Mouse (Mus musculus) limb, embryonic 13.5 days (tissue): ENCODE results near the gene Ints11. TPM values are rescaled to one million over a fixed set of nuclear protein-coding genes. Genes with fewer than 3 reads are reported as not detected.

ENCODE experiments used
- ATAC-seq: fragments of 200-750 bp; cut with Nextera tagmentation; 2 replicates; pipeline ENCODE4 v1.8.0; 2017; ENCODE audit warnings: low read depth, moderate number of reproducible peaks, moderate TSS enrichment; ENCODE audit not compliant: low FRiP score
- H3K27ac ChIP-seq: fragments of 300-500 bp; sonication (generic); 2 replicates; pipeline ENCODE4 v1.5.1; 2015; ENCODE audit warnings: inconsistent platforms, mild to moderate bottlenecking, moderate library complexity
- H3K27me3 ChIP-seq: fragments of 300-500 bp; sonication (generic); 2 replicates; pipeline ENCODE4 v1.6.1; 2015; ENCODE audit warnings: mild to moderate bottlenecking, inconsistent platforms
- H3K36me3 ChIP-seq: fragments of 300-500 bp; sonication (generic); 2 replicates; pipeline ENCODE4 v1.6.1; 2015; ENCODE audit warnings: inconsistent platforms, mild to moderate bottlenecking, moderate library complexity
- H3K4me1 ChIP-seq: fragments of 300-500 bp; sonication (generic); 2 replicates; pipeline ENCODE4 v1.6.1; 2015; ENCODE audit warnings: inconsistent platforms
- H3K4me2 ChIP-seq: fragments of 300-500 bp; sonication (generic); replicated peaks from 2 replicates; pipeline ENCODE4 v1.6.1; 2015; ENCODE audit warnings: inconsistent platforms, mild to moderate bottlenecking, moderate library complexity
- H3K4me3 ChIP-seq: fragments of 300-500 bp; sonication (generic); 2 replicates; pipeline ENCODE4 v1.5.1; 2015; ENCODE audit warnings: moderate library complexity, mild to moderate bottlenecking, inconsistent platforms
- H3K9ac ChIP-seq: fragments of 300-500 bp; sonication (generic); 2 replicates; pipeline ENCODE4 v1.6.1; 2015; ENCODE audit warnings: mild to moderate bottlenecking, inconsistent platforms
- H3K9me3 ChIP-seq: fragments of 300-500 bp; sonication (generic); 2 replicates; pipeline ENCODE4 v1.6.1; 2016; ENCODE audit warnings: inconsistent platforms
- WGBS: fragments of 180-500 bp; shearing (Covaris S2); methylation state at CpG from one replicate; pipeline ENCODE4 v1.1.7; 2015; 5-methylcytosine and 5-hydroxymethylcytosine counted together
- polyA plus RNA-seq: library from polyadenylated mRNA; unstranded; fragments of >200 nt; fragmentation: Nextera tagmentation; extraction: Ambion mirVana; gene quantifications from 2 replicates; pipeline ENCODE4 v1.2.1, GENCODE M21; 2015

The Ints11 gene
- polyA plus RNA-seq, 1 experiment from 2014 or later, result 74.8 TPM

GRCm38 (mm10) chr4:155838187-155839153 is 30.9 kb upstream of the Ints11 start:
- Histone ChIP-seq H3K36me3 (peaks cover 18% of the 10 kb centered on the region), H3K27me3 (0 out of 2 replicates have a peak, but pooled peaks cover 6% of the 10 kb centered on the region), H3K4me3 (no peak overlapping the region), H3K27ac (peak overlapping the region; percentile 22), H3K9ac (no peak overlapping the region), H3K4me1 (peaks cover 43% of the 10 kb centered on the region), H3K9me3 (no peaks in the 10 kb centered on the region), H3K4me2 (peak overlapping the region; percentile 98; the same call in 1 of the 2 replicates)
- 55% methylated on average over 8 of the region's 8 CpGs for WGBS
- ATAC-seq, result no peak

DNA sequence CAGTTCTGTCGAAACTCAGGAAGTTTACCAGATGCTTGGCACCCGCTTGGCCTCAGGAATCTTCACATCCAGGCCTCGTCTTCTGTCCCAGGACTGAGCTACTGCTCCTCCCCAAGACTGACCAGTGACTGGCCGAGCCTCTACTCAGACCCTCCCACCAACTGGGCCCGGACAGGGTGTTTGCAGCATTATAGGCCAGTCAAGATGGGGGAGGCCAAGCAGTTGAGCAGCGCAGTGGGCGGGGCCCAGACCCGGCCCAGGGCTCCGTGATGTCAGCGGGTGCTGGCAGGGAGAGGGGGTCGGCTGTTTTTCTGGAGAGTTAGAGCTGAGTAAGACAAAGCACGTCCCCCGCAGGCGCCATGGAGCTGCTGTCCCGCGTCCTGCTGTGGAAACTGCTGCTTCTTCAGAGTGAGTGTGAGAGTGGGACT is 29.8 kb upstream of the Ints11 start, which contains the start of gene Mxra8:
Gene Mxra8, plus strand, starts transcription at position 198 of the 428 bp plus-strand sequence.
- H3K27ac ChIP-seq, result peak within 1 kb of the TSS; percentile 69
- peaks cover 26% of the 10 kb centered on the region for H3K36me3 ChIP-seq
- H3K4me1 ChIP-seq, result peaks cover 33% of the 10 kb centered on the region
- peak within 1 kb of the TSS; percentile 60 for H3K4me3 ChIP-seq
- peak within 1 kb of the TSS; percentile 79 for H3K9ac ChIP-seq
- peak; percentile 87 for ATAC-seq
- H3K27me3 ChIP-seq, result 0 out of 2 replicates have a peak, but pooled peaks cover 6% of the 10 kb centered on the region
- 3% methylated on average over 16 of the region's 16 CpGs for WGBS
- no peaks in the 10 kb centered on the region for H3K9me3 ChIP-seq
- H3K4me2 ChIP-seq, result peak within 1 kb of the TSS; percentile 98

GRCm38 (mm10) chr4:155840076-155841002 is 29.0 kb upstream of the Ints11 start:
- 0 out of 2 replicates have a peak, but pooled peaks cover 6% of the 10 kb centered on the region for H3K27me3 ChIP-seq
- H3K9me3 ChIP-seq, result no peaks in the 10 kb centered on the region
- H3K4me1 ChIP-seq, result peaks cover 33% of the 10 kb centered on the region
- peak overlapping the region; percentile 79 for H3K9ac ChIP-seq
- H3K4me3 ChIP-seq, result peak overlapping the region; percentile 60
- peak overlapping the region; percentile 69 for H3K27ac ChIP-seq
- H3K36me3 ChIP-seq, result peaks cover 26% of the 10 kb centered on the region
- H3K4me2 ChIP-seq, result peak overlapping the region; percentile 98
- 7% methylated on average over 8 of the region's 8 CpGs for WGBS
- peak; percentile 20; the same call in 1 of the 2 replicates for ATAC-seq

- 1% methylated on average over 32 of the region's 32 CpGs for WGBS
- Histone ChIP-seq H3K9ac (peak overlapping the region; percentile 79), H3K27ac (peak overlapping the region; percentile 69; the same call in 1 of the 2 replicates), H3K4me3 (peak overlapping the region; percentile 60), H3K4me1 (peaks cover 33% of the 10 kb centered on the region), H3K27me3 (0 out of 2 replicates have a peak, but pooled peaks cover 6% of the 10 kb centered on the region), H3K36me3 (peaks cover 26% of the 10 kb centered on the region), H3K4me2 (peak overlapping the region; percentile 98), H3K9me3 (no peaks in the 10 kb centered on the region)
- ATAC-seq, result peak; percentile 72
Observed at GRCm38 (mm10) chr4:155841003-155841454, 28.3 kb upstream of the Ints11 start.

DNA sequence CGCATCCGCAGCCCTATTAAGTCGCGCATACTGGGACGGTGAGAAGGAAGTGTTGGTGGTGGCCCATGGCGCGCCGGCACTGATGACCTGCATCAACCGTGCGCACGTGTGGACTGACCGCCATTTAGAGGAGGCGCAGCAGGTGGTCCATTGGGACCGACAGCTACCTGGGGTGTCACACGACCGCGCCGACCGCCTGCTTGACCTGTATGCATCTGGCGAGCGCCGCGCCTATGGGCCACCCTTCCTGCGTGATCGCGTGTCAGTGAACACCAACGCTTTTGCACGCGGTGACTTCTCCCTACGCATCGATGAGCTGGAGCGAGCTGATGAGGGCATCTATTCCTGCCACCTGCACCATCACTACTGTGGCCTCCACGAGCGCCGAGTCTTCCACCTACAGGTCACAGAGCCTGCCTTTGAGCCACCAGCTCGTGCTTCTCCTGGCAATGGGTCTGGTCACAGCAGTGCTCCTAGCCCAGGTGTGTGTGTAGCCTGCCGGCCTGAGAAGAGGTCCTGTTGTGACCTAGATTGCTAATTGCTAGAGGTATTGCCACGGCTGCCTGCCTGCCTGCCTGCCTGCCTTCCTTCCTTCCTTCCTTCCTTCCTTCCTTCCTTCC is 27.6 kb upstream of the Ints11 start:
- Histone ChIP-seq H3K4me1 (peaks cover 39% of the 10 kb centered on the region), H3K4me2 (peak overlapping the region; percentile 98), H3K27ac (no peak overlapping the region), H3K9ac (no peak overlapping the region), H3K27me3 (0 out of 2 replicates have a peak, but pooled peaks cover 6% of the 10 kb centered on the region), H3K36me3 (peaks cover 26% of the 10 kb centered on the region), H3K9me3 (no peaks in the 10 kb centered on the region), H3K4me3 (peak overlapping the region; percentile 60)
- no peak for ATAC-seq
- 43% methylated on average over 38 of the region's 38 CpGs for WGBS

DNA sequence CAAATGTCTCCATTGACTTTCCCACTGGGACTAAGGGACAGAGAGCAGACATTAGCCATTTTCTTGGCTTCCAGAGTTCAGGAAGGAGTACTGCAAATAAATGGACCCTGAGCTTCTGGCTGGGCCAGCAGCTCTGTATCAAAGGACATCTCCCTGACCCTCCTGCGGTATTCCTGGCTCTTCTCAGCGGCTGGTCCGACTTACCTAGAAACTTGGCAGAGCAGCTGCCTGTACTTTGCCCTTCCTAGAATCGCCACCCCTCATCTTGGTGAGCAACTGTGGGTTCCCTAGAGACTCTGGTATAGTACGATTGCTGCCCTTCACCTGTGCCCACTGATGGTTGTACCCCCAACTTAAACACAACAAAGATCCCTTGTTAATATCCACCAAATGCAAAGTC is 26.1 kb upstream of the Ints11 start:
- Histone ChIP-seq H3K27ac (no peak overlapping the region), H3K4me1 (peaks cover 46% of the 10 kb centered on the region), H3K9ac (no peak overlapping the region), H3K4me2 (no peak overlapping the region), H3K36me3 (peaks cover 26% of the 10 kb centered on the region), H3K4me3 (no peak overlapping the region), H3K27me3 (0 out of 2 replicates have a peak, but pooled peaks cover 6% of the 10 kb centered on the region), H3K9me3 (no peaks in the 10 kb centered on the region)
- ATAC-seq, result no peak
- 96% methylated on average over 5 of the region's 5 CpGs for WGBS

DNA sequence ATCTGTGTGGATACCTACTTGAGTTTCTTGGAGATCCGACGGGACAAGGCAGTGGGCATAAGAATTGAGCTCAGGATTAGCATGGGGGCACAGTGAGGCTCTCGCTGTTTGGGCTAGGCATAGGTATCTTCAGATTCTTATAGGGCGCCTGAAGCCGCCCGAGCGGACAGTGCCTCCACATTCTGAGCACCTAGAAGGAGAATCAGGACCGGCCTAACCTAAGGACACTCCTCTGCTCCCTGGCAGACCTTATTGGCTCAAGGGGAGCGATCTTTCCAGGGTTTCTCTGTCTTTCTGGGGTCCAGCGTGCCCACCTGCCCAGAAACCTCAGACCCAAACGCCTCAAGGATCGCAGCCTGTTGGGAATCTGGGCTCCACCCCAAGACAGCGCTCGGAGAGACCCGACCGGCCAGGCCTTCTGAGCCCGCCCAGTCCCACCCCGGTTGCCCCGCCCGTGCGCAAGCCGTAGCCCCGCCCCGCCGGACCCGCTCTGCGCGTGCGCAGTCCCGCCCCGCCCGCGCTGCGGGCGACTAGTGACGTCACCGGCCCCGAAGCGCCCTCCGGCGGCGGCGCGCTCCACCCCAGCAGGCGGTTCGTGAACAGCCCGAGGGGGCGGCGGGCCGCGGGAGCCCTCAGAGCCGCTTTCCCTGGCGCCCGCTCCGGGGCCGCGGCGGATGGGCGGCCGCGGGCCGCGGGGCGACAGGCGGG is 22.3 kb upstream of the Ints11 start, which contains the start of gene Dvl1:
Gene Dvl1, plus strand, starts transcription at position 532 of the 708 bp plus-strand sequence.
- 3% methylated on average over 61 of the region's 65 CpGs for WGBS
- peak; percentile 93 for ATAC-seq

GRCm38 (mm10) chr4:155847591-155848352 is 21.6 kb upstream of the Ints11 start:
- Histone ChIP-seq H3K27ac (peak overlapping the region; percentile 48; the same call in 1 of the 2 replicates), H3K4me2 (peak overlapping the region; percentile 96), H3K4me1 (peaks cover 30% of the 10 kb centered on the region), H3K9me3 (no peaks in the 10 kb centered on the region), H3K27me3 (no peaks in the 10 kb centered on the region), H3K9ac (peak overlapping the region; percentile 87), H3K4me3 (peak overlapping the region; percentile 80), H3K36me3 (peaks cover 15% of the 10 kb centered on the region)
- peak; percentile 60 for ATAC-seq
- 2% methylated on average over 69 of the region's 69 CpGs for WGBS

More for the DNA sequence above, 22.3 kb upstream of the Ints11 start, which contains the start of gene Dvl1:
- Histone ChIP-seq H3K9ac (peak within 1 kb of the TSS; percentile 87), H3K4me3 (peak within 1 kb of the TSS; percentile 80), H3K4me1 (peaks cover 30% of the 10 kb centered on the region), H3K36me3 (peaks cover 20% of the 10 kb centered on the region), H3K27ac (peak within 1 kb of the TSS; percentile 52; the same call in 1 of the 2 replicates), H3K27me3 (no peaks in the 10 kb centered on the region), H3K9me3 (no peaks in the 10 kb centered on the region), H3K4me2 (peak within 1 kb of the TSS; percentile 96)

GRCm38 (mm10) chr4:155848434-155849095 is 20.8 kb upstream of the Ints11 start:
- peak overlapping the region; percentile 87 for H3K9ac ChIP-seq

More at GRCm38 (mm10) chr4:155848434-155849095, 20.8 kb upstream of the Ints11 start:
- WGBS, result 59% methylated on average over 7 of the region's 7 CpGs
- Histone ChIP-seq H3K4me3 (peak overlapping the region; percentile 80), H3K27me3 (no peaks in the 10 kb centered on the region), H3K4me2 (peak overlapping the region; percentile 96), H3K27ac (no peak overlapping the region), H3K36me3 (peaks cover 11% of the 10 kb centered on the region), H3K9me3 (no peaks in the 10 kb centered on the region), H3K4me1 (peaks cover 30% of the 10 kb centered on the region)
- ATAC-seq, result no peak
